Comparison of ENCODE assay signal across 11 mouse cellular contexts in the genomic region with DNA sequence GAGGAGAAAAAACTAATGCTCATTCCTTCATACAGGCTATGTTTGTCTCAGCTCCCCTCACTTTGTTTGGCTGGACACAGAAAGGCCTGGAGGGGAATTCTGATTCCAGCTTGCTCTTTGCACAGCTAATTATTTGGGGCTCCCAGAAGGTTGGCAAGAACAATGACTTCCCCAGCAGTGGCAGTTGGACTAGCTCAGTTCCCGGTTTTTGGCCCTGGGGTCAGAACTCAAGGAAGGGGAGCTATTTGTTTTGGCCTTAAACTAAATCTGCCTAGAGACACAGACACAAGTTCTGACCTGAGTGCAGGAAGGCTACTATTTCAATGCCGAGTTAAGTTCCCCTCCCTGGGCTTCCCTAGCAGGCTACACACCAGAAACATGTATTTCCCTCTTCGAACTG.
DNase-seq lines count a peak whose midpoint lies in the region; ATAC-seq lines count a peak whose summit lies in the region.
"Had no signal": no experiment of that assay in that cellular context is flagged by ENCODE, and none has a peak within 500 bp of the region (broad histone marks: within the 10 kb centered on the region; RNA-seq: fewer than 3 reads in every experiment).

No protein-coding gene starts in this region.

- WGBS in hindbrain, embryonic 10.5 days = 50% methylated on average over 3 of the region's 3 CpGs
- 46% methylated on average over 3 of the region's 3 CpGs for WGBS in hindbrain, embryonic 12.5 days
- 51% methylated on average over 3 of the region's 3 CpGs for WGBS in heart, embryonic 16.5 days
- 27% methylated on average over 3 of the region's 3 CpGs for WGBS in kidney, embryonic 16.5 days

- H3K9ac ChIP-seq in hindbrain, embryonic 12.5 days = no peak overlapping the region
- H3K9ac ChIP-seq in heart, embryonic 16.5 days (ENCODE audit: low read length) = no peak overlapping the region
- H3K9ac ChIP-seq in kidney, embryonic 16.5 days (replicated peaks; ENCODE audit: low read length) = no peak overlapping the region
- H3K9ac ChIP-seq: embryonic facial prominence, embryonic 12.5 days; liver, embryonic 13.5 days had no signal

- no peak overlapping the region for H3K4me2 ChIP-seq in hindbrain, embryonic 12.5 days (replicated peaks)
- H3K4me2 ChIP-seq in heart, embryonic 16.5 days (ENCODE audit: low read depth, low read length) = no peak overlapping the region
- no peak overlapping the region for H3K4me2 ChIP-seq in kidney, embryonic 16.5 days (replicated peaks; ENCODE audit: low read depth, low read length)
- H3K4me2 ChIP-seq: embryonic facial prominence, embryonic 12.5 days; liver, embryonic 13.5 days had no signal

- ATAC-seq in hindbrain, embryonic 12.5 days (ENCODE audit: low FRiP score) = no peak
- ATAC-seq in heart, embryonic 16.5 days (replicated peaks; ENCODE audit: extremely low read depth, insufficient read depth, low FRiP score) = peak; percentile 52; the same call in 1 of the 2 replicates
- peak; percentile 57; the same call in 1 of the 2 replicates for ATAC-seq in kidney, embryonic 16.5 days (ENCODE audit: low FRiP score, low TSS enrichment)
- ATAC-seq: forebrain, embryonic 16.5 days had no signal

- H3K4me3 ChIP-seq in hindbrain, embryonic 10.5 days = no peak overlapping the region
- H3K4me3 ChIP-seq in hindbrain, embryonic 12.5 days = no peak overlapping the region
- no peak overlapping the region for H3K4me3 ChIP-seq in heart, embryonic 16.5 days (ENCODE audit: low read length)
- no peak overlapping the region for H3K4me3 ChIP-seq in kidney, embryonic 16.5 days (ENCODE audit: low read length)
- H3K4me3 ChIP-seq: embryonic facial prominence, embryonic 12.5 days; liver, embryonic 13.5 days had no signal

- no peaks in the 10 kb centered on the region for H3K9me3 ChIP-seq in hindbrain, embryonic 10.5 days
- H3K9me3 ChIP-seq in hindbrain, embryonic 12.5 days (replicated peaks) = no peaks in the 10 kb centered on the region
- H3K9me3 ChIP-seq in heart, embryonic 16.5 days (replicated peaks; ENCODE audit: control insufficient read depth, low read length) = no peaks in the 10 kb centered on the region
- H3K9me3 ChIP-seq in kidney, embryonic 16.5 days (ENCODE audit: low read length) = no peaks in the 10 kb centered on the region
- H3K9me3 ChIP-seq: embryonic facial prominence, embryonic 12.5 days; liver, embryonic 13.5 days had no signal

- no peaks in the 10 kb centered on the region for H3K27me3 ChIP-seq in hindbrain, embryonic 10.5 days (ENCODE audit: insufficient read depth, poor library complexity, severe bottlenecking)
- H3K27me3 ChIP-seq in hindbrain, embryonic 12.5 days = no peaks in the 10 kb centered on the region
- no peaks in the 10 kb centered on the region for H3K27me3 ChIP-seq in heart, embryonic 16.5 days (ENCODE audit: control insufficient read depth, insufficient read depth, low read length)
- no peaks in the 10 kb centered on the region for H3K27me3 ChIP-seq in kidney, embryonic 16.5 days (ENCODE audit: insufficient read depth, low read length)
- H3K27me3 ChIP-seq: embryonic facial prominence, embryonic 12.5 days; liver, embryonic 13.5 days had no signal

- H3K36me3 ChIP-seq in hindbrain, embryonic 10.5 days = no peaks in the 10 kb centered on the region
- H3K36me3 ChIP-seq in hindbrain, embryonic 12.5 days = no peaks in the 10 kb centered on the region
- H3K36me3 ChIP-seq in heart, embryonic 16.5 days (ENCODE audit: control insufficient read depth, insufficient read depth) = no peaks in the 10 kb centered on the region
- H3K36me3 ChIP-seq in kidney, embryonic 16.5 days (ENCODE audit: insufficient read depth, low read length) = no peaks in the 10 kb centered on the region
- H3K36me3 ChIP-seq: embryonic facial prominence, embryonic 12.5 days; liver, embryonic 13.5 days had no signal

- H3K4me1 ChIP-seq in hindbrain, embryonic 10.5 days (replicated peaks) = peaks cover 13% of the 10 kb centered on the region; the same call in 1 of the 2 replicates
- H3K4me1 ChIP-seq in hindbrain, embryonic 12.5 days = peaks cover 7% of the 10 kb centered on the region; the same call in 1 of the 2 replicates
- no peaks in the 10 kb centered on the region; the same call in 1 of the 2 replicates for H3K4me1 ChIP-seq in heart, embryonic 16.5 days (ENCODE audit: control insufficient read depth, insufficient read depth, low read length)
- no peaks in the 10 kb centered on the region for H3K4me1 ChIP-seq in kidney, embryonic 16.5 days (ENCODE audit: insufficient read depth, low read length)
- H3K4me1 ChIP-seq: embryonic facial prominence, embryonic 12.5 days; liver, embryonic 13.5 days had no signal

- peak; percentile 5 for DNase-seq in hindbrain, embryonic 10.5 days (ENCODE audit: low spot score)
- peak; percentile 24 for DNase-seq in embryo, embryonic 11 days
- DNase-seq in spleen, postnatal 14 days (ENCODE audit: low spot score in 2 of 2) = no peak
- no peak for DNase-seq in layer of hippocampus, adult 9-11 months
- no peak for DNase-seq in lung, postnatal 14 days
- DNase-seq: liver, embryonic 13.5 days had no signal

- H3K27ac ChIP-seq in hindbrain, embryonic 10.5 days = peak overlapping the region; percentile 35; the same call in 1 of the 2 replicates
- H3K27ac ChIP-seq in hindbrain, embryonic 12.5 days = no peak overlapping the region
- H3K27ac ChIP-seq in heart, embryonic 16.5 days (ENCODE audit: low read length) = 0 out of 2 replicates have a peak overlapping the region, but pooled peaks have one; percentile 27
- H3K27ac ChIP-seq in kidney, embryonic 16.5 days (ENCODE audit: low read length) = peak overlapping the region; percentile 38; the same call in 1 of the 2 replicates
- H3K27ac ChIP-seq: embryonic facial prominence, embryonic 12.5 days; liver, embryonic 13.5 days had no signal

Comparison
In these comparisons a context has a peak if more than half of its experiments do, and no peak if none do; other contexts are left out.
1. DNase-seq: peak in hindbrain, embryonic 10.5 days (single experiment) and embryo, embryonic 11 days (single experiment); none in spleen, postnatal 14 days (0 of 2), layer of hippocampus, adult 9-11 months (single experiment) and lung, postnatal 14 days (single experiment).